Mouse (Mus musculus): ENCODE measurements around the gene Adam10.

Gene Adam10

DNA sequence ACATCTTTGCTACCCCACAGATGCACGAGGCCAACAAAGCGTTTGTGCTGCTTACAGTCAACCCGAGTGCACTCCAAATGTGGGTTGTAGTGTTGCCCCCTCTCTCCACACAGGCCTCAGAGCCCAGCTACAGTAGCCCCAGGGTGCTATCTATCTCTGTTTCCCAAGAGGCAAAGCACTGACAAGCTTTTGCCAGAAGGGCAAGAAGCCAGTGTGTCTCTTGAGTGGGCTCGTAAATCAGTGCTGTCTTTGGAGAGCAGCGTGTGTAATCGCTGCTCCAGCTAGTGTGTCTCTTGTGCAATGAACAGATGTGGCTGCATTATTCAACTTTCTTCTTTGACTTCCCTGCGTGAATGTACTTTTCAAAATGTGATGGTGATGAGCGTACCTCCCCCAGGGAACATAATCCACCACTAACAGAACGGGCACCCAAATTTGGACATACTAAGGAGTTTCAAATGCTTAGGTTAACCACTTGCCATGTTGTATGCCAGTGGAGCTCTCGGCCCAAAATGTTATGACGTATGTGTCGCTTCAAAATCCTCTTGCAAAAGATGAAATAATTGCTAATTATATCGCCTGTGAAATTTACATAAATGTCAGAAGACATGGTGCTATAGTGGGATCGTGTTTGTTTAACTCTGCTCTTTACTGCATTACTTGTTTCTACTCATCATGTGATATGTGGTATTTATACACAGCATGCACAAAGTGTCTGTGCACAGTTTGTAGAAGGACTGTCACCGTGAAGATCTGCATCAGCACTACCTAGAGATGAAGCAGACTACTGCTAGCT is 116.0 kb downstream of the Adam10 start:
- DNase-seq: peak; percentile 35

DNA sequence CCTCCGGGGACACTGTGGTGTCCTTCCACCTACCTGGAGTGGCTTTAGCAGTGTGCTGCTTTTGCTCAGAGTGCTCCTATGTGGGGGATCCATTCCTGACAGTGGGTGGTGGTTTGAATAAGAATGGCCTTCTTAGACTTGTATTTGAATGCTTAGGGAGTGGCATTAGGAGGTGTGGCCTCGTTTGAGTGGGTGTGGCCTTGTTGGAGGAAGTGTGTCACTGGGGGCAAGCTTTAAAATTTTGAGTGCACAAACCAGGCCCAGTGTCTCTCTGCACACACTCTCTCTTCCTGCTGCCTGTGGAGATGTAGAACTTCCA is 116.6 kb downstream of the Adam10 start:
- no peak for DNase-seq

DNA sequence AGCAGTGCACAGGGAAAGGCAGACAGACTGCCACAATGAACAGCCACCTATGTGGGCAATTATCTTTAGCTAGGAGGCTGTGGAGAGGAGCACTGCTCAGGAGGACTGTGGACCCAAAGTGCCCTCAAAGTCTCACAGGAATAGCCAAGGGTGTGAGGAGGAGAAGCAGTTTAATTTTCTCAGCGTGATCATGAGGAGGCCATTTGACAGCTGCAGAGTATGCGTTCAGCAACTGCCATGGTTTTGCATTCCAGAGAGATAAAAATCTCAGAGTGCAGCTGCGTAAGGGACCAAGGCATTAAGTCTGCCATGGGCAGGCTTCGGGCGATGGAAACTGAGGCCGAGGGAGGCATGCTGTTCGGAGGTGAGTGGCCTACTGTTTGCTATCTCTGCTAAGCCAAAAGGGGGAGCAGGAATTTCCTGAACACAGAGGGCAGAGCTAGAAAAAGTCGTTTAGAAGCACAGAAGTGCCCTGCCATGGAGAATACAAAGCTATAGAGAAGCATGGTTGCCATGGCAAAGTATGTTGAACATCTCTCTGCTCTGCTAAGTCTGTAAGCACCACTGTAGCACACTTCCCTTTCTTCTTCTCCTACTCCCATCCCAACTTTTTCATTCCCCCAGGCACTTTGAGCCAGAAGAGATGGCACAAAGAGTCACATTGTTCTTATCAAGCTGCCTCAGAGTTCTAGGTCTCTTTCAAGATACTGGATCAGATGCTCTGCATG is 122.0 kb downstream of the Adam10 start:
- DNase-seq: no peak

DNA sequence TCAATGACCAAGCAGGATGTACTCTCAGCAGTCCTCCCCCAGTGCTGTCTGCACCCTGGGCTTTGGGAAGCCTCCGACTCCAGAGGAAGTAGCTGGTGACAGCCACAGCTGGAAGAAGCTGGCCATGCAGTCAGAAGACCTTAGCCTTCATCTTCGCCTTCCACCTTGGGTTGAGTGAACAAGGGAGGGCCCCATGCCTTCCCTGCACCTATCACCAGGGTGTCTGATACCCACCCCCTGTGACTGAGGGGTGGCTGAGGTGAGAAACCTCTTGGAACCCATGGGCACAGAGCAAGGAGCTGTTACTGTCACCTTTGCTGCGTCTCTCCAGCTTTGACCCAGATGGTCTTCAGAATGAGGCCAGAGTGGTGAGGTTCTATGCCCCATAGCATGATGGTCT is 123.0 kb downstream of the Adam10 start:
- no peak for DNase-seq

DNA sequence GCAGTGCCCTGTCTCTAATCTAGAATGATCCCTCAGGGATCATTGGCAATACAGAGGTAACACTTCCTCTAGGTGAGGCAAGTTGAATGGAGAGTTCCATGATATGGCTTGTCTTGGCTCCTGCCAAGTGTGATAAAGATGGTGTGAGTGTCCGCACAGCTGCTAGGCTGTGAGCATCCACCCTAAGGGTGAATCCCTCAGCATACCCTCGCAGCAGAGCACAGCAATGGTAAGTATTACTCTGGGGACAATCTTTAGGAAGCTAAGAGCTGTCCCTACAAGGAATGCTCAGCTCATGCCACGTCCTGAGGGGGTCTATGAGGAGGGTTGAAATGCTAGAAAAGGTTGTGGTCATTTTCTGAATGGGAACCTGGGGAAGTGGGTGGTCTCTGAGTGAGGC is 124.0 kb downstream of the Adam10 start:
- DNase-seq: no peak

DNA sequence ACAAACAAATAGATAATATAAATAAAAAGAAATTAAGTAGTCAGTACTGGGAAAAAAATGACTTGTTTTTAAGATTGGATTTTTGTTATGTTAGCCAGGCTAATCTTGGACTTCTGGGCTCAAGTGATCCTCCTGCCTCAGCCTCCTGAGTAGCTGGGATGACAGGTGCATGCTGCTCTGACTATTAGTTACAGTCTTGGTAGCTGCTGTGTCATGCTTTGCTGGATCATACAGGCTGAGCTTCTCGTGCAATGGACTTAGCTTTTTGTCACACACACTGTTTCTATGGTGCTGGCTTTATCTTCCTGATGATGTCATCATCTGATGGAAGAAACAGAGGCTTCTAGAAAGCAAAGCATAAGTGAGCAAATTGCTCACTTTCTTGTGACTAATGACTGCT is 127.3 kb downstream of the Adam10 start:
- DNase-seq: no peak

DNA sequence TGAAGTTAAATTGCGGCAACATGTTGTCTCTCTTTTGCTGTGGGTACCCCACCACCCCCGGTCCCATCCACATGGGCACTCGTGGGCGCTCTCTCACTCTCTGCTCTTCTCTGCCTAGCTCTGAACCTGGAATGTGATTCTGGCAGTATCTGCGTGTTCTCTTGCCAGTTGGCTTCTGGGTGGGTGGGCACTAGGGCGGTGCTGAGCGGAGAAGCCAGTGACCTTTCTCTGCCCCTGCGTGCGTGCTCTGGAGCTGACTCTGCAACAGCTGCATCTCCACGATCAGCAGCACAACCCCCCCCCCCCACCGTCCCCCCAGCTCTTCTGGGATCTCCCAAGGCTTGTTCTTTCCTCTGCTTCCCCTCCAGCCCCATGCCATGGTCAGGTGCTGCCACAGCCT is 128.9 kb downstream of the Adam10 start:
- no peak for DNase-seq

DNA sequence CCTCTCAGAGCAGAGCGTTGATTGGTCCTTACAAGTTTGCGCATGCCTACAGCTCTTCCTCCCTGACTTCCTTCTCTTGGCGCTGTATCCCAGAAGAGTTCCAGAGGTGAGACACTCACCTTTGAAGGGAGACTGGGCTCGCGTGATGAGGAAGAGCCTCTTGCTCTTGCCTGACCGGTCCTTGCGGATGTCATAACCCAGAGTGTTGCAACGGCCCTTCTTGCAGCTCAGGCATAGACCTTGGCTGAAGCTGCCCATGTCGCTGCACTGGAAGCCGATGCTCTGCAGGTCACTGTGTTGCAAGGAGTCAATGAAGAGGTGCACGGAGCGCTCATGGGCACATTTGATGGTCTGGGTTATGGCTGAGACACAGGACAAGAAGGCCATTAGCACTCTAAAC is 133.8 kb downstream of the Adam10 start:
- DNase-seq: peak; percentile 28

DNA sequence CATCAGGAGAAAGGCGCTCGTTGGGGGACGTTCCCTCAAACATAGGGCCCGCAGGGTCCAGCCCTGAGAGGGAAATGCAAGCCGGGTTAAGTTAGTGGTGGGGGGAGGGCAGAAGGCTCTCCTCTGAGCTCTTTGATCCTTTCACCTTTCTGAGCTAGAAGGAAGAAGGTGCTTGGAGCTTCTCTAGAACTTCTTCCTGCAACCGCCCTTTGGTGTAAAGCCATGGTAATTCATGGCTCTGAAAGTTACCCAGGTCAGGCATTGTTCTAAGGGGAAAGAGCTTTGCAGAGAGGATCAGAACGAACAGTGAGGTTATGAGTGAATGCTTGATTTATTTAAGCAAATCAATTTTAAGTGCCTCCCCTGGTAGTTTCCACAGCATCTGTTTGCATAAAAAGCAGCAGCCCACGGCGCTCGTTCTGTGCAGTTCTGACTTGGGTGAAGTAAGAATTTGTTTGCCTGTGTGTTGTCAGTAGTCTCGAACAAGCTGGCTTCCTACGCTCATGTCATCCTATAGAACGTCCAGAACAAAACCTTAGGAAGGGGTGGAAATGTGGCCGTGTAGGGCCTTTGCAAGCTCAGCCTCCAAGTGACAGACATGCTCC is 138.0 kb downstream of the Adam10 start:
- DNase-seq: no peak

DNA sequence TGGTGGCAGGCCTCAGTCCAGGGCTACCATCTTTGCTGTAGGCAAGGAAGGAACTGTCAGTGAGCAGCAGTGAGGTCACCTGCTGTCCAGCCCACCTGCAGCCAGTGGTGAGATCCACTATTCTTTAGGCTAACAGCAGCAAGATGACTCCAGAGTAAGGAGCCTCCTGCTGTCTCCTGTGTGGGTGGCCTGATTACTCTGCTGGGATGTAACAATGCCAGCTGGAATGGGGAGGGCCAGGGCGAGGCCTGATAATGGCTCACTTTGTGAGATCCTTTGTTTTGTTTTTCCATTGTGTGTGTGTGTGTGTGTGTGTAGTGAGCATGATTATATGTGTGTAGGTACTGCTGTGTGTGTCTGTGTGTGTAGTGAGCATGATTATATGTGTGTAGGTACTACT is 138.6 kb downstream of the Adam10 start:
- DNase-seq: no peak

DNA sequence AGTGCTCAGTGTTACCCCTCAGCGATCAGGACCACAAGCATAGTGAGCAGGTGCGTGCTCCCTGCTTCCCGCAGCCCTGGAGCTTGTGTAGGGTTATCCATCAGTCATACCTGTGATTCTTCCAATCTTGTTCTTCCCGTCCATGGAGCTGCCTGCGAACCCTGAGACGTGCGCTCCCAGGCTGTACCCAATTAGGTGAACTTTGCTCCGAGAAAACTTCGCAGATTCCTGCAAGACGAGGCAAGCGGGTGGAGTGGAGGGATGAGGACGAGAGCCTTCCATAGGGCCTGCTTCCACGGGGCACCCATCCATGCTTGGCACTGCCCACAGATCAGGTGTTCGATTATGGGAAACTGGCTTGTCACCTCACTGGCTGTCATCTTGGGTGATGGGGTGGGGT is 139.9 kb downstream of the Adam10 start:
- no peak for DNase-seq

DNA sequence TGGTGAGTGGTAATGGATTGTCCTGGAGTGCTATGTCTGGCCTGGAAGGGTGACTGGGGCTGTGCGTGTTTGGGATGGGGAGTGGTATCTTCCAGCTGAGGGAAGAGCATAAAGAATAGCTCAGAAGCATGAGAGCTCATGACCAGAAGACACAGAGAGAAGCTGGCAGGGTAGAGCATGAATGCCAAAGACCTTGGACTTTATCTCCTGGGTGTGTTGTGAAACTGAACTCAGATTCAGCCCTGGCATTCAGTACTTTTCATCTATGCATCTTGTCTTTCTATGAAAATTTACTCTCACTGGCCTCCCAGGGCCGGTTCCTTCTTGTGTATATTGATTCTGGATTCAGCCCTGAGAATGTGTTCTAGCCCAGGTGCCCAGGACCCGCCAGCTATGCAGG is 145.3 kb downstream of the Adam10 start:
- no peak for DNase-seq

DNA sequence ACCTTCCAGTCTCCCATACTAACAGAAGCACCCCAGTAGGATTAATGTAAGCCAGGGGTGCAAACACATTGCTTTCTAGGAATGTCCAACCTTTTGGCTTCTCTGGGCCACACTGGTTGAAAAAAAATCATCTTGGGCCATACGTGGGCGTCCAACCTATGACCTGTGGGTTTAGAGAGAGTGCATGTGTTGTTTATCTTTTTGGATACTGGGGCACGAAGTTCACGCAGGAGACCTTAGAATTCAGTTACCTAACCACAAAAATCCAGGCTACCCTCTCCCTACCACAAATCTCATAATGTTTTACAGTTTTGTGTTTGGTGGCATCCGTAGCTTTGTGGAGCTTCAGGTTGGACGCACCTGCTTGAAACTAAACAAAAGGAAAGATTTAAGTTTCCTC is 149.1 kb downstream of the Adam10 start:
- no peak for DNase-seq
